Mouse (Mus musculus): ENCODE results near the gene Tlr12.
"Not testable (repeated sequence)": the region's sequence is repeated elsewhere in the genome, so short reads cannot be mapped to it uniquely, and the experiment has no call there.

DNA sequence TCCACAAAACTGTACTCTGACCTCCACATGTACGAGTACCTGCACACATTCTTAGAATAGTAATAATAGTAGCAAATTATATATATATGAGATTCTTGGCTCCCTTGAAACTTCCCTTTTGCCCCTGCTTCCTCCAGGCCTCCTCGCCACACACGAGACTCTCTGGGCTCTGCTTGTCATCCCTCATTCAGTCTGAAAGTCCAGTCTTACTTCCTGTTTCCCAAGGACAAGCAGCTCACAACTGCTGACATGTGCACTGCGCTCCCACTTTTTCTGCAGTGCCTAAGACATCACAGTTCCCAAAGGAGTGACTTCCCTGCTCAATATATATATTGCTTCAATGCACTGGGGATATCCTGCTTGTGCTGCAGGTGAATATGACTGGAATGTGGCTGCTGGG lies 48.8 kb upstream of the Tlr12 start:
- not testable (repeated sequence) for TF ChIP-seq POLR2A (IDR thresholded peaks at IDR 0.05; ENCODE audit: low read depth, low read length); CTCF (IDR thresholded peaks at IDR 0.05; ENCODE audit: extremely low read depth, insufficient read depth, insufficient read length, insufficient replicate concordance)

All from spleen, adult 2 months (tissue).